Mouse (Mus musculus): ENCODE measurements around the gene Hdgf. TPM values are rescaled to one million over a fixed set of nuclear protein-coding genes. Genes with fewer than 3 reads are reported as not detected.

Hdgf gene
- 146 TPM for polyA plus RNA-seq (2014; fragmentation: Illumina TruSeq; extraction: RNeasy Lipid Tissue Mini Kit (QIAGEN cat#74804))

GRCm38 (mm10) chr3:87905880-87906485 is at the start of gene Hdgf:
Gene Hdgf, plus strand, starts transcription at chr3:87906321.

GRCm38 (mm10) chr3:87885281-87886003 is 20.7 kb upstream of the Hdgf start, which contains the start of gene Prcc:
Gene Prcc, minus strand, starts transcription at chr3:87885608.

DNA sequence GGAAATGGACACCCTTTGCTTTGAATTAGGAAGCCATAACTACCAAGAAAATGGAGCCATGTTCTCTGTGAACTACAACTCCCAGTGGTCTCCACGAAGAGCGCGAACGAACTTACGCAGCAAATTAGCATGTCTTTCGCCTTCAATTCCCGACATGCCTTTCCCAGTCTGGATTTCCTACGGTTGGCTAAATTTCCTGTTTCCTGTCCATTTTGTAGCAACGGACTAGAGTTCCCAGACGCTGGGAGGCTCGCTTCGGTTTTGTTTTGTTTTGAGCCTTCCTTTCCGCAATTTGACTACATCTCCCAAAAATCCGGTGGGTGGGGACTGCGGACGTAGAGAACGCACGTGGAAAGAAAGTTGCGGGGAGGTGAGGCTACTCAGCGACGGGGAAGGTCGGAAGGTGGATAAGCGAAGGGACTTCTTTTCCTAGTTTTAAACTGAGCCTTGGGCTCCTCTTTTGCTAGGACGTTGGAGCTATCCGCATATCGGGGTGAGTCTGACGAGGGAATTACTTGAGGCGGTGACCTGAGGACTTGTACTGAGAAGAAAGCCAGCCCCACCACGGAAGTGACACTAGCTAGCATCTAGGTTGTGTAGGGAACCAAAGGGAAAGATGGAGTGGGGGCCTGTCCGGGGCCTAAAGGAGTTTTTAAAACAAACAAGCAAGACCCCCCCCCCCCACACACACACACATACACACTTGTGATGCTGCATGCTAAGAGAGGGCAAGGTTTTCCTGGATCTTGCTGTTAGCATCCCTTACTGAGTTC is 13.4 kb downstream of the Hdgf start, which contains the start of gene Mrpl24:
TSS of gene Mrpl24 (plus strand) at position 171 of the 773 bp plus-strand sequence.

DNA sequence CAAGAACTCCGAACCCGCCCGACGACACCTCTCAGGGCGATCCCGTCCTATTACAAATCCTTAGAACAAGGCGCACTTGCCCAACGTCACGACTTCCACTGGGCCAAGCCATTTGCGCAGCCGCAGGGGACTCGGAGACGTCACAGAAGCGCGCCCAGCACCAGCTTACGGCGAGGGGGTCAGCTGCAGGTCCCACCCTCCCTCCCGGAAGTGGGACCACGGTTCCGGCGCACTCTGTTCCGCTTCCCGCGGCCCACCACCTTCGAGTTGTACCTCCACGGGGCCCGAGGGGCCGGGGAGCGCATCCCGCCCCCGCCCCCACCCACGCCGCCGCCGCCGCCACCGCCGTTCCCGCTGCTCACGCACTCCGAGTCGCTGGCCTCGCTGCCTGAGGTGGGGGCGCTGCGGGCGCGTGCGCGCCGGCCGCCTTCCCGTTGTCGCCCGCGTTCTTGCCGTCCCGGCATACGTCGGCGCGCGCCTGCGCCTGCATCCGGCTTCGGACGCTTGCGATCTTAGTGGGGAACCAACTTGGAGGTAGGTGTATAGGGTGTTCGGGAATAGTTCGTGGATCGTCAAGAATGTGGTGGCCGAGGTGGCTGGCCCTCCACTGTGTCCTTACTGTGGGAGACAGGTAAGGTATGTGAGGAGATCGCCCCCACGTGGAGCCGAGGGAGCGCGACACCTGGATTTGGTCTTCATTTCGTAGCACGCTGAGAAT is 24.1 kb downstream of the Hdgf start, which contains the start of the genes Isg20l2 and Rrnad1:
TSS of gene Isg20l2 (plus strand) at position 237 of the 718 bp plus-strand sequence.
TSS of gene Rrnad1 (minus strand) at position 640 of the 718 bp plus-strand sequence.

DNA sequence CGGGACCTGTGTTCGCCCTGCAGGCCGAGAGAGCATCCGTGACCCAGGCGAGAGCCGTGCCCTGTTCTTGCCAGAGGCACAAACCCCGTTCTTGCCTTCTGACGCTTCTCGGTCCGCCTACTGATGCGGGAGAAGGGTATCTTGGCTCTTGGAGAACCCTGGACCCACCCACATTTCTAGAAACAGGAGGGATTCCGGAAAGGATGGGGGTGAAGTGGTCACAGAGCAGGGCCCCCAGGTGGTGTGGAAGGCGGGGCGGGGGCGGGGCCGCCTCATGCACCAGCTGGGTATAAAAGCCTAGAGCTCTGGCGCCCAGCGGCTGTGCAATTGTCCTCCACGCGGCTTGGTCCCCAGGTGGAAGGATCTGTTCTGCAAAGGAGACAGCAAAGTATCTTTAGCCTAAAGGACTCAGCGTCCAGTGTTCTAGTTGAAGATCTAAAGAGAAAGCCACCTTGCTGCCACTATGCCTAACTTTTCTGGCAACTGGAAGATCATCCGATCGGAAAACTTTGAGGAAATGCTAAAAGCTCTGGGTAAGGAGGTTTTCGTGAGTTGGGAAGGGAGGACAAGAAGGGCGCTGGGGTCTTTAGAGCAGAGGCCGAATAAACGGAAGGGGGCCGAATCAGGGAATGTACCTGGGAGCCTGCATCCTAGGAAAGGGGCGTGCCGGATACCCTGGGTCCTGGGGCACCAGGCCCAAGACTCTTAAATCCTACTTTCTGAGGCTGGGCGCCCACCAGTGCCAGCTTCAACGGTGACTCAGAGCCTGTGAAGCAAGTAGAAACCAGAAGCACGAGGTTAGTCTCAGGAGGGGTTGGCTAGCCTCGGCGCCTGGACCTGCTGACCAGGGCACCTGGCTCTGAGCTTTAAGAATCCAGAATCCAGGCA is 42.5 kb downstream of the Hdgf start, which contains the start of gene Crabp2:
TSS of gene Crabp2 (plus strand) at position 289 of the 888 bp plus-strand sequence.

Other genes with a start within 250 kb of the Hdgf start
- gene Lrrc71, start 157.7 kb upstream of the Hdgf start, polyA plus RNA-seq (2014; fragmentation: Illumina TruSeq; extraction: RNeasy Lipid Tissue Mini Kit (QIAGEN cat#74804)): 0.88 TPM
- not detected for gene Ntrk1, start 111.2 kb upstream of the Hdgf start, polyA plus RNA-seq (2014; fragmentation: Illumina TruSeq; extraction: RNeasy Lipid Tissue Mini Kit (QIAGEN cat#74804))
- gene Insrr, start 109.4 kb upstream of the Hdgf start, polyA plus RNA-seq (2014; fragmentation: Illumina TruSeq; extraction: RNeasy Lipid Tissue Mini Kit (QIAGEN cat#74804)): not detected
- gene Pear1, start 82.0 kb upstream of the Hdgf start, polyA plus RNA-seq (2014; fragmentation: Illumina TruSeq; extraction: RNeasy Lipid Tissue Mini Kit (QIAGEN cat#74804)): 1.1 TPM
- gene Sh2d2a, start 59.6 kb upstream of the Hdgf start, polyA plus RNA-seq (2014; fragmentation: Illumina TruSeq; extraction: RNeasy Lipid Tissue Mini Kit (QIAGEN cat#74804)): 0.14 TPM
- 3.7 TPM for gene Prcc, start 20.7 kb upstream of the Hdgf start, polyA plus RNA-seq (2014; fragmentation: Illumina TruSeq; extraction: RNeasy Lipid Tissue Mini Kit (QIAGEN cat#74804))
- 52.2 TPM for gene Mrpl24, start 13.2 kb downstream of the Hdgf start, polyA plus RNA-seq (2014; fragmentation: Illumina TruSeq; extraction: RNeasy Lipid Tissue Mini Kit (QIAGEN cat#74804))
- gene Isg20l2, start 24.0 kb downstream of the Hdgf start, polyA plus RNA-seq (2014; fragmentation: Illumina TruSeq; extraction: RNeasy Lipid Tissue Mini Kit (QIAGEN cat#74804)): 42.8 TPM
- 5.2 TPM for gene Rrnad1, start 24.4 kb downstream of the Hdgf start, polyA plus RNA-seq (2014; fragmentation: Illumina TruSeq; extraction: RNeasy Lipid Tissue Mini Kit (QIAGEN cat#74804))
- gene Crabp2, start 42.3 kb downstream of the Hdgf start, polyA plus RNA-seq (2014; fragmentation: Illumina TruSeq; extraction: RNeasy Lipid Tissue Mini Kit (QIAGEN cat#74804)): 20.6 TPM
- 8.0 TPM for gene Nes, start 64.8 kb downstream of the Hdgf start, polyA plus RNA-seq (2014; fragmentation: Illumina TruSeq; extraction: RNeasy Lipid Tissue Mini Kit (QIAGEN cat#74804))
- 0.74 TPM for gene Bcan, start 93.9 kb downstream of the Hdgf start, polyA plus RNA-seq (2014; fragmentation: Illumina TruSeq; extraction: RNeasy Lipid Tissue Mini Kit (QIAGEN cat#74804))
- not detected for gene Hapln2, start 121.3 kb downstream of the Hdgf start, polyA plus RNA-seq (2014; fragmentation: Illumina TruSeq; extraction: RNeasy Lipid Tissue Mini Kit (QIAGEN cat#74804))
- gene Gpatch4, start 136.8 kb downstream of the Hdgf start, polyA plus RNA-seq (2014; fragmentation: Illumina TruSeq; extraction: RNeasy Lipid Tissue Mini Kit (QIAGEN cat#74804)): 8.7 TPM
- gene Naxe, start 152.2 kb downstream of the Hdgf start, polyA plus RNA-seq (2014; fragmentation: Illumina TruSeq; extraction: RNeasy Lipid Tissue Mini Kit (QIAGEN cat#74804)): 23.3 TPM
- not detected for gene Ttc24, start 172.0 kb downstream of the Hdgf start, polyA plus RNA-seq (2014; fragmentation: Illumina TruSeq; extraction: RNeasy Lipid Tissue Mini Kit (QIAGEN cat#74804))
- 0.88 TPM for gene Iqgap3, start 175.7 kb downstream of the Hdgf start, polyA plus RNA-seq (2014; fragmentation: Illumina TruSeq; extraction: RNeasy Lipid Tissue Mini Kit (QIAGEN cat#74804))
- 12.0 TPM for gene Mef2d, start 236.1 kb downstream of the Hdgf start, polyA plus RNA-seq (2014; fragmentation: Illumina TruSeq; extraction: RNeasy Lipid Tissue Mini Kit (QIAGEN cat#74804))